Mouse (Mus musculus) hindbrain, embryonic 11.5 days (tissue): Measurements from ENCODE around the gene Tshz3. TPM values are rescaled to one million over a fixed set of nuclear protein-coding genes. Genes with fewer than 3 reads are reported as not detected.

Source experiments
- ATAC-seq: fragments of 200-750 bp; cut with Nextera tagmentation; 2 replicates; pipeline ENCODE4 v1.8.0; 2017; ENCODE audit warnings: mild to moderate bottlenecking, moderate TSS enrichment, moderate library complexity; ENCODE audit not compliant: low FRiP score
- DNase-seq: peaks from one replicate; pipeline ENCODE4 v3.0.0-alpha.2; 2015; ENCODE audit warnings: low spot score
- H3K27ac ChIP-seq: fragments of 300-500 bp; sonication (generic); 2 replicates; pipeline ENCODE4 v1.5.1; 2014; ENCODE audit warnings: mild to moderate bottlenecking, low read depth, low read length
- H3K27me3 ChIP-seq: fragments of 300-500 bp; sonication (generic); 2 replicates; pipeline ENCODE4 v1.6.1; 2014; ENCODE audit warnings: mild to moderate bottlenecking, low read length, moderate library complexity, mixed read lengths; ENCODE audit not compliant: control insufficient read depth, insufficient read depth
- H3K36me3 ChIP-seq: fragments of 300-500 bp; sonication (generic); 2 replicates; pipeline ENCODE4 v1.6.1; 2014; ENCODE audit warnings: mild to moderate bottlenecking, low read length, moderate library complexity, mixed read lengths; ENCODE audit not compliant: control insufficient read depth, insufficient read depth
- H3K4me1 ChIP-seq: fragments of 300-500 bp; sonication (generic); replicated peaks from 2 replicates; pipeline ENCODE4 v1.6.1; 2014; ENCODE audit warnings: low read length, mixed read lengths; ENCODE audit not compliant: control insufficient read depth, insufficient read depth
- H3K4me2 ChIP-seq: fragments of 300-500 bp; sonication (generic); replicated peaks from 2 replicates; pipeline ENCODE4 v1.6.1; 2014; ENCODE audit warnings: mild to moderate bottlenecking, low read depth, low read length
- H3K4me3 ChIP-seq: fragments of 300-500 bp; sonication (generic); 2 replicates; pipeline ENCODE4 v1.5.1; 2014; ENCODE audit warnings: low read depth, low read length
- H3K9ac ChIP-seq: fragments of 300-500 bp; sonication (generic); 2 replicates; pipeline ENCODE4 v1.6.1; 2014; ENCODE audit warnings: low read depth, low read length
- H3K9me3 ChIP-seq: fragments of 300-500 bp; sonication (generic); 2 replicates; pipeline ENCODE4 v1.6.1; 2016; ENCODE audit warnings: low read length; ENCODE audit not compliant: control insufficient read depth
- WGBS: fragments of 180-500 bp; shearing (Covaris S2); extraction: QIAGEN DNeasy Blood & Tissue Kit; methylation state at CpG from one replicate; pipeline ENCODE4 v1.1.7; 2014; 5-methylcytosine and 5-hydroxymethylcytosine counted together
- polyA plus RNA-seq: library from polyadenylated mRNA; unstranded; fragments of >200 nt; fragmentation: Nextera tagmentation; extraction: Ambion mirVana; gene quantifications from 2 replicates; pipeline ENCODE4 v1.2.1, GENCODE M21; 2014

The Tshz3 gene
- polyA plus RNA-seq, 1 experiment from 2014 or later = 21.3 TPM

DNA sequence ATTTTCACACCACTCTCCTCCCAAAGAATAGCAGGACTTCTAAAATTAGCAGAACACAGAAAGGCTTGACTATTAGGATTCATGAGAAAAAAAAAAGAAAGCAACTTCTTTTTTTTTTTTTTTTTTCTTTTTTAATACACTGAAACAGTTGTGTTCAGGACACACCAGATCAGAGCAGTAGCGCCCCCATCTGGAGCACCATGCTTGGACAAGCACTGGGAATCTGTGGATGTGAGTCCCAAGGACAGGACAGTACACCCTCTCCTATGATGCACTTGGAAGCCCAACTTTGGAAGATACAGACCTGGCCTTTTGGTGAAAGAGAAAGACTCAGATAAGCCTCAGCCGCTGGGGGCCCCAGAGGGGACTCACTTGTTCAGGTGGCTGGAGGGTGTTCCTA is 13.8 kb downstream of the Tshz3 start:
- WGBS = 59% methylated on average over 2 of the region's 2 CpGs
- ATAC-seq (no peak), DNase-seq (no peak)
- Histone ChIP-seq H3K27me3 (no peaks in the 10 kb centered on the region), H3K9ac (no peak overlapping the region), H3K27ac (no peak overlapping the region), H3K9me3 (no peaks in the 10 kb centered on the region), H3K4me1 (peaks cover 2% of the 10 kb centered on the region; the same call in 1 of the 2 replicates), H3K4me2 (no peak overlapping the region), H3K36me3 (no peaks in the 10 kb centered on the region), H3K4me3 (no peak overlapping the region)

DNA sequence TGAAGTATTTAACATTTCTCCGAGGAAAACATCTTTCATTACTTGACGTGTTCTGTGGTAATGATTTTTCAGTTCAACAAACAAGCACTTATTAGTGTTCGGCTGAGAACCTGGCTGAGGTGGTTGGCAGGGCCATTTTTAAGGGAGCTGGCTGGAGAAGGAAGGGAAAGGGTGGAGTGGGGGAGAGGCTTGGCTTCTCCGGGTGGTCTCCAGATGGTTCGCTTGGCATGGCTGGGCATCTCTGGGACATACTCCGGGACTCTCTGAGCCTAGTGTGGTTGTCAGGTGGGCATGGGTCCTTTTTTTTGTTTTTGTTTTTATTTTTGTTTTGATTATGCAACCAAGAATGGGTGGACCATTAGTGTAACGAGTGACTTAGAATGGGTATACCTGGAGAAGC is 16.4 kb downstream of the Tshz3 start:
- no peaks in the 10 kb centered on the region for H3K9me3 ChIP-seq
- WGBS = 88% methylated on average over 7 of the region's 7 CpGs
- ATAC-seq (no peak), DNase-seq (no peak)
- no peak overlapping the region for H3K9ac ChIP-seq
- no peaks in the 10 kb centered on the region for H3K27me3 ChIP-seq
- H3K4me3 ChIP-seq = no peak overlapping the region
- H3K36me3 ChIP-seq = no peaks in the 10 kb centered on the region
- no peak overlapping the region for H3K4me2 ChIP-seq
- H3K27ac ChIP-seq = no peak overlapping the region
- H3K4me1 ChIP-seq = 0 out of 2 replicates have a peak, but pooled peaks cover 2% of the 10 kb centered on the region

DNA sequence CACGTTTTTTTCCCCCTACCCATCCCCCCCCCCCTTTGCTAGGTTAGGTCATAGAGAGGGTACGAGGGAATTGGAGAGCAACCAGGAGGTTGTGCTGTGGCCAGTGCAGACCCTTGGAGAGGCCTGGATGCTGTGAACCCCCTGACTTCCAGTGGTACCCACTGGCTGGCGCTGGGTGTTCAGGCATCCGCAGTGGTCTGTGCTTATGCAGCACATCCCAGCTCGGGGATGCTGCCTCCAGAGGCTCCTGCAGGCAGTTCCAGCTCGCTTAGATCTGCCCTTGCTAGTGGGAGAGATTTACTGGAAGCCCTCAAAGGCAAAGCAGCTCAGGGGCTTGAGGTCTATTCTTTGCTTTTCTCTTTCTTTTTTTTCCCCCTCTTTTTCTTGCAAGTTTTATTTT is 19.3 kb downstream of the Tshz3 start:
- H3K9me3 ChIP-seq = no peaks in the 10 kb centered on the region
- no peak for DNase-seq

DNA sequence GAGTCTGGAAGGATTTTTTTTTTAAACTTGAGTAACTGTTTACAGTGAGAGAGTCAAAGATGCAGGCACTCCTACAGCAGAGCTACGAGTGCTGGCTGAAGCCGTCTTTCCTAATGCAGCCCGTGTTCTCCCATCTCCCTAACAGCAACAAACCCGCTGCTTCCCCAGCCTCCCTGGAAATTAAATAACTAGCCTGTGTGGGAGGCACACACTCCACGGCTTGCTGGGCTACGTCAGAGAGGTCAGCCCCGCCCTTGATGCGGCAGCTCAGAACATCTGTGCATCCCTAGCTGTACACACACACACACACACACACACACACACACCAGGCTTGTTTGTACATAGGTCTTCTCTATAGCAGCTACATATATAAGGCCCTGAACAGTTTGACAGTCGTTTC is 22.9 kb downstream of the Tshz3 start:
- Histone ChIP-seq H3K4me3 (no peak overlapping the region), H3K36me3 (no peaks in the 10 kb centered on the region), H3K27ac (no peak overlapping the region), H3K4me2 (no peak overlapping the region), H3K9me3 (no peaks in the 10 kb centered on the region), H3K9ac (no peak overlapping the region), H3K27me3 (no peaks in the 10 kb centered on the region), H3K4me1 (0 out of 2 replicates have a peak, but pooled peaks cover 2% of the 10 kb centered on the region)
- WGBS = 47% methylated on average over 9 of the region's 9 CpGs
- DNase-seq (no peak), ATAC-seq (peak; percentile 25; the same call in 1 of the 2 replicates)

More for the DNA sequence above, 19.3 kb downstream of the Tshz3 start:
- no peak overlapping the region for H3K4me2 ChIP-seq
- 0 out of 2 replicates have a peak, but pooled peaks cover 2% of the 10 kb centered on the region for H3K4me1 ChIP-seq
- H3K4me3 ChIP-seq = no peak overlapping the region
- H3K27me3 ChIP-seq = no peaks in the 10 kb centered on the region
- H3K9ac ChIP-seq = no peak overlapping the region
- no peaks in the 10 kb centered on the region for H3K36me3 ChIP-seq
- peak; percentile 49; the same call in 1 of the 2 replicates for ATAC-seq
- 24% methylated on average over 6 of the region's 6 CpGs for WGBS
- H3K27ac ChIP-seq = no peak overlapping the region

DNA sequence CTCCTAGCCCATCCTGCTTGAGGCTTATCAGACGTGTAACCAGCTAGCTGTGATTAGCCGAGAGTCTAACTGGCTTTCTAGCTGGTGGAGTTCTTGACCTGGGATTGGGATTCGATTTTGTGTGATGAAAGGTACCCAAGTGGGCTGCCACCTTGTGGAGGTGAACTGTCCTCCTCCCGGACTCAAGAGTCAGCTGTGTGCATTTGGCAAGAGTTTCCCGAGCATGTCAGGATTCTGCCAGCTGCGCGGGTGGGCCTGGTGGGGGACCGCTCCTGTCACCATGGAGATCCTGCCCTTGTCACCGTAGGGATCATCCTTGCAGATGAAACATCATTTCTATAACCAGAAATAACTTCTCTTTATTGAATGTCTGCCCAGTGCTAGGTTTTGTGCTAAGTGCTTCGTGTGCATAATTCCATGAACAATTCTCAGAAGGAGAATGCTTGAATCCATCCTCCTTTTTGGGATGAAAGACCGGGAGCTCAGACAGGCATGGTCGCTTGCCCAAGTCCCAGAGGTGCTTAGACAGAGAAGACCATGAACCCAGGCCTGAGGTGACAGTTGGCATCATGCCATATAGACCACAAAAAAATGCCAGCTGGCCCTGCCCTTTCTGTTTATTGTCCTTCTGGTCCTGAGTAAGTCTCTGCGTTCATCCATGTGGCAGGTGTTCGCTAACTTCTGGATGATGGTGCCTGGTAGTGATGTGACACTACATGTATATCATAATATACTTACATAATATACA is 38.6 kb downstream of the Tshz3 start:
- Histone ChIP-seq H3K9ac (no peak overlapping the region), H3K27me3 (no peaks in the 10 kb centered on the region; the same call in none of the 2 replicates), H3K4me3 (no peak overlapping the region), H3K36me3 (no peaks in the 10 kb centered on the region), H3K4me1 (no peaks in the 10 kb centered on the region), H3K9me3 (no peaks in the 10 kb centered on the region), H3K4me2 (no peak overlapping the region), H3K27ac (no peak overlapping the region)
- DNase-seq (no peak), ATAC-seq (no peak)
- 83% methylated on average over 14 of the region's 14 CpGs for WGBS

DNA sequence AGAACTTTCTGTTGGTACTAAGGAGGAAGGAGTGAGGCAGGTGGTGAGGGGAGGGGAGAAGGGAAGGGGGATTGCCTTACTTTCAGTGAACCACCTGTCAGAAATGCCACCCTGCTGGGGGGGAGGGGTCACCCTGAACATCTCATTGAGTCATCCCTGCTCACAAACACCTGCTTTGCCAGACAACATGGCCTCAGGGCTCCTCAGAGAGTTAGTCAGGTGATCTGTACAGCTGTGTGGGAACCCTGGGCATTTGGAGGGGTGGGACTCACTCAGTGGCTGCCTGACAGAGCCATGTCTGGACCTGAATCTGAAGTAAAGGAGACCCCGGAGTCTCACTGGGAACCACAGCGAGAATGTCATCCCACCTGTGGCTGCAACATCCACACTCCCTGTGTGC is 53.6 kb downstream of the Tshz3 start:
- DNase-seq = no peak
- Histone ChIP-seq H3K27me3 (no peaks in the 10 kb centered on the region), H3K36me3 (no peaks in the 10 kb centered on the region), H3K4me2 (no peak overlapping the region), H3K4me1 (no peaks in the 10 kb centered on the region), H3K4me3 (no peak overlapping the region), H3K9ac (no peak overlapping the region), H3K27ac (no peak overlapping the region), H3K9me3 (no peaks in the 10 kb centered on the region)
- no peak for ATAC-seq
- WGBS = 90% methylated on average over 2 of the region's 2 CpGs

DNA sequence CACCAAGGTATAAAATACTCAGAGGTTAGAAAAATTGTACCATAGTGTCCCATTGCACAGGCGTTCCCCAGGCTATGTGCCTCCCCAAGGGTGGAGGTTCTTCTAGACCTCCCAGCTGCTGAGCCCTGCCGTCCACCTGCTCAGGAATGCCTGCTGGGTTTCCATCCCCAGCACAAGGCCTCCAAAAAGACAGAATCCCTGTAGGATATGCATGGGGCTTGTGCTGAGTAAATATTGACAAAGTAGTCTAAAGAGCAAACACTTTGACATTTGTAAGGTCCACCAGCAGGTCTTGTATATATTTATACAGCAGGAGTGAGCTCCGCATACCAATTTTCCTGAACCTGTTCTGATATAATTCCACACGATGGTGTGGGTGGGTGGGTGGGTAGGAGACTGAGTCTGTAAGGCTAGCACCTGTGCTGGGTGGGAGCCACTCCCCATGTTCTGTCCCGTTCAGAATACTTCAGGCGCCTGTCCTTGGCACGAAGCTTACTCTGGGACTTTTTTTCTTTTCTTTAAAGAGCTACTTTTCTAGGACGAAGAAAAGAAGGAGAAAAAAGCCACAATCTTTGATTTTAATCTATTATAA is 69.7 kb downstream of the Tshz3 start:
- H3K9ac ChIP-seq = no peak overlapping the region
- no peaks in the 10 kb centered on the region for H3K9me3 ChIP-seq
- no peaks in the 10 kb centered on the region for H3K4me1 ChIP-seq
- H3K27me3 ChIP-seq = no peaks in the 10 kb centered on the region
- DNase-seq (no peak), ATAC-seq (no peak)
- no peak overlapping the region for H3K4me3 ChIP-seq
- H3K4me2 ChIP-seq = no peak overlapping the region
- 80% methylated on average over 8 of the region's 8 CpGs for WGBS
- no peak overlapping the region for H3K27ac ChIP-seq
- H3K36me3 ChIP-seq = 0 out of 2 replicates have a peak, but pooled peaks cover 3% of the 10 kb centered on the region

DNA sequence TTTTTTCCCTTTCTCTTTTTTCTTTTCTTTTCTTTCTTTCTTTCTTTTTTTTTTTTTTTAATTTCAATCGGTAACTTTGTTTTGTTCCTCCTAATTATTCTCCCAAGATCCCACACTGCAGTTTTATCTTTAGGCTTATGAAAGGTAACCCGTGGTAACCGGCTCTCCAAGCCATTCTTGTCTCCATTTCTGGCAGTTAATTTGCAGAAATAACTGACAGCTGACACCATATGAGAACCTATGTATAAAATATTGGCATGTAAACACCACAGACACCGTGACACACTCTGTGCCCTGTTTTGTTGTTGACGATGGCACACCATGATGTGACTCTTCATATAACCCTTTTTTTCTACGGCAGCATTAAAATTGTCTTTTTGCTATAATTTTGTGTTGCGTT is 75.2 kb downstream of the Tshz3 start:
- no peak for ATAC-seq
- H3K4me1 ChIP-seq = no peaks in the 10 kb centered on the region
- H3K9ac ChIP-seq = no peak overlapping the region

DNA sequence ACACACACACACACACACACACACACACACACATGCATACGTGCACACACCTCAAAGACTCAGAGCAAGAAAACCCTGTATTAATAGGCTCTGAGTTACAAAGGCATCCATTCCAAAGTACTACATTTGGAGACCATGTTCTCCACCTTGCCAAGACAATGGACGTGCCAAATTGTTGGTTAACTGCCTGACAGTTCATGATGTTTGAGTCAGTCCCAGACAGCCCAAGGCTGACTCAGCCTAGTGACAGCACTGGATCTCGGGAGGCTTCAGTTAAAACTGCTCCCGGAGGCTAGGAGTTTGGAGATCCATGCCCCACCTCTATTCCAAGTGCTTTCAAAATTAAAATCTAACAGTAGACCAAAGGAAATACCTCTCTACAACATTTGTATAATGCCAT is 79.0 kb downstream of the Tshz3 start:
- WGBS = 86% methylated on average over 4 of the region's 4 CpGs
- ATAC-seq = no peak

More for the DNA sequence above, 75.2 kb downstream of the Tshz3 start:
- H3K36me3 ChIP-seq = 0 out of 2 replicates have a peak, but pooled peaks cover 3% of the 10 kb centered on the region
- H3K4me2 ChIP-seq = no peak overlapping the region
- no peak overlapping the region for H3K27ac ChIP-seq
- 81% methylated on average over 7 of the region's 7 CpGs for WGBS
- H3K27me3 ChIP-seq = no peaks in the 10 kb centered on the region
- no peaks in the 10 kb centered on the region for H3K9me3 ChIP-seq
- DNase-seq = no peak
- no peak overlapping the region for H3K4me3 ChIP-seq

More for the DNA sequence above, 79.0 kb downstream of the Tshz3 start:
- Histone ChIP-seq H3K4me1 (no peaks in the 10 kb centered on the region), H3K4me3 (no peak overlapping the region), H3K27me3 (no peaks in the 10 kb centered on the region), H3K27ac (no peak overlapping the region), H3K9me3 (no peaks in the 10 kb centered on the region), H3K9ac (no peak overlapping the region), H3K4me2 (no peak overlapping the region), H3K36me3 (no peaks in the 10 kb centered on the region)
- no peak for DNase-seq
